Mouse (Mus musculus) spleen, postnatal 36 days (tissue): Measurements from ENCODE around the gene Olfr223.
"Not testable (repeated sequence)": the region's sequence is repeated elsewhere in the genome, so short reads cannot be mapped to it uniquely, and the experiment has no call there.

Source experiments
- DNase-seq, 2 experiments: peaks; one replicate each; pipeline ENCODE4 v3.0.0; 2022; ENCODE audit warnings: low spot score in 2 of 2, mixed read lengths in 1 of 2

Gene Olfr223

GRCm38 (mm10) chr11:59596950-59597349 lies 3.9 kb upstream of the Olfr223 start:
- no peak for DNase-seq

DNA sequence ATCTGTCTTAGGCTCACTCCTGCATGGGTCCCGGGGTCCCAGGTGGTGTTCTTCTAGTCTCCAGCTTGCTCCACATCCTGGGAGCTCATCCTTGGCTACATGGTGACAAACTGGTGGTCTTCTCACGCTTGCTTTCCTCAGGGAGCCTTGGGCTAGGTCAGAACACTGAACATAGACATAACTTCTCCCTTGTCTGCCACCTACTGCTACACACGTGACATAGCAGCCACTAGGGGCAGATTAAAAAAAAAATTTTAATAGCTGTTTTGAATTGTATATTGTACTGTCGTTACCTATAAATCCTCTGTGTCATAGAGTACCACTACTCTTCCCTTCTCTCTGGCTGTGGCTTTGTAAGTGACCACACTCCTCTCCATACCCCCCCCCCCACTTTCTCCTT lies 3.0 kb upstream of the Olfr223 start:
- no peak for DNase-seq

GRCm38 (mm10) chr11:59589496-59589895 lies 3.6 kb downstream of the Olfr223 start:
- no peak for DNase-seq

- DNase-seq = no peak
Measured at GRCm38 (mm10) chr11:59584539-59584938, 8.6 kb downstream of the Olfr223 start.

DNA sequence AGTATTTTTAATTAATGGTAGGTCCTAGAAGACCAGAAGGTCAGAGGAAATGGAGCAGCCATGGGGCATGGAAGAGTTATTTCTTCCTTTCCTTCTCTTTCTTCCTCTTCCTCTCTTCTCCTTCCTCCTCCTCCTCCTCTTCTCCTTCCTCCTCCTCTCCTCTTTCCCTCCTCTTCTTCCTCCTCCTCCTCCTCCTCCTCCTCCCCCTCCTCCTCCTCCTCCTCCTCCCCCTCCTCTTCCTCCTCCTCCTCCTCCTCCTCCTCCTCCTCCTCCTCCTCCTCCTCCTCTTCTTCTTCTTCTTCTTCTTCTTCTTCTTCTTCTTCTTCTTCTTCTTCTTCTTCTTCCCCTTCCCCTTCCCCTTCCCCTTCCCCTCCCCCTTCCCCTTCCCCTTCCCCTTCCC lies 17.0 kb downstream of the Olfr223 start, which contains the start of gene Olfr222:
Gene Olfr222 (minus strand): TSS at position 101 of the 400 bp plus-strand sequence.
- DNase-seq = not testable (repeated sequence)

DNA sequence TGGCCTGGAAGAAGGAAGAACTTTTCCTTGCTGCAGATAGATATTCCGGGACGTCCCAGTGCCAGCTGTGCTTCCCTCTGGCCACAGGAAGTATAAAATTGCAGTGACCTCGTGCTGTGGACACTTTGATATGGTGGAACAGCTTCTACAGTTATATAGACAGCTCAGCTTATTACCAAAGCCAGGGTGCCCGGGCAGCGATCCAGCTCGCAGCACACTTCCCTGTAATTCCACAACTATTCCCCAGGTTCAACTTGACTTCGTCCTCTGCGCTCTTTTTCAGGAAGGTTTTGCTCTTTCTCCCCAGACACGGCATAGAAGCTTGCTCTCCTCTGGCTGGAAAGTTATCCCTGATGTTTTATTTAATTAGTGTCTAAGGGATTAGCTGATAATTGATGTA lies 17.4 kb downstream of the Olfr223 start:
- DNase-seq = no peak

DNA sequence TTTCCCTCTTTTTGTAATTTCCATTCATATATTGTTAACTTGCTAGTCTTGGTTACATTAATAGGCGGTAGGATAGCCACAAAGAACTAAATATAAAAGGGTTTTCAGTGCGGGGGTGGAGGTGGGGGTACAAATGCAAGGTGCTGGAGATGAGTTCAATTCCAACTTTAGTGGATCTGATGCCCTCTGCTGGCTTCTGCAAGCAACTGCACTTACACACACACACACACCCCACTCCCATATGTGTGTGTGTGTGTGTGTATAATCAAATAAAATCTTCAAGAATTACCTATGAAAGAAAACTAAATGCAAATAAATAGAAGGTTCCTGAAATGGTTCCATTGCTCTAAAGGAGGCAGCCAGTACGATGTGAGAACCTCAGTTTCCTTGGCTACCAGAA lies 23.8 kb downstream of the Olfr223 start:
- DNase-seq = no peak

GRCm38 (mm10) chr11:59562837-59563236 lies 30.3 kb downstream of the Olfr223 start:
- DNase-seq = no peak

- no peak for DNase-seq
Measured at GRCm38 (mm10) chr11:59562336-59562735, 30.8 kb downstream of the Olfr223 start.

GRCm38 (mm10) chr11:59560906-59561305 lies 32.2 kb downstream of the Olfr223 start:
- DNase-seq = no peak

- DNase-seq = no peak
Measured at GRCm38 (mm10) chr11:59554535-59554934, 38.6 kb downstream of the Olfr223 start.

DNA sequence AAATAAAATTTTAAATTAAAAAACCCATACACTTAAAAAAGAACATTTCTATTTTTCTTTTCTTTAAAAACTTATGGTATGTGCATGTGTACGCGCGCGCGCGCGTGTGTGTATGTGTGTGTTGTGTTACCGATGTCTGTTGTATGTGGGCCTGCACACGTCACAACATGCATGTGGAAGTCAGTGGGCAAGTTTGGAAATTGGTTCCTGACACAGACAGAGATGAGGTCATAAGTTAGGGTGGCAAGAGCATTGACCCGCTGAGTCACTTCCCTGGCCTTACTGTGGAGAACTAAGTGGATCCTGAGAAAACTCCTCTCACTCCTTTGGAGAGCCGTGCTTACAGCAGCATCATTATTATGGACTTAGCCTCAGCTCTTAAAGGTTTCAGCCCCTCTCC lies 39.0 kb downstream of the Olfr223 start:
- DNase-seq = no peak

GRCm38 (mm10) chr11:59544005-59544404 lies 49.1 kb downstream of the Olfr223 start:
- no peak for DNase-seq

DNA sequence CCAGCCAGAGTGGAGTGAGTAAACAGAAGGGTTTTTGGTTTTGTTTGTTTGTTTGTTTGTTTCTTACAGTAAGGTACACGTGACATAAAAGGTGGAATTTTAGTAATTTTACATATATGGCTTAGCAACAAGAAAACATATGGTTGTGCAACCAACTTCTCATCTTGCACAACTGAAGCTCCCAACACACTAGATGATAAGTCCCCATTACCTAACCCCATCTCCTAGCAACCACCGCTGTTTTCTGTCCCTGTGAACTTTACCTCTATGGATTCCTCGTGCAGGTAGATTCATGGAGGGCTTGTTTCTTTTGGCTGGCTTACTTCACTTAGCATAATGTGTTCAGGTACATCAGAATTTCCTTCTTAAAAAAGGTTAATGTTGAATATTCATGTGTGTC lies 49.7 kb downstream of the Olfr223 start:
- DNase-seq = no peak

GRCm38 (mm10) chr11:59542442-59542841 lies 50.6 kb downstream of the Olfr223 start:
- peak in 1 of 2 experiments; percentile 13 for DNase-seq

DNA sequence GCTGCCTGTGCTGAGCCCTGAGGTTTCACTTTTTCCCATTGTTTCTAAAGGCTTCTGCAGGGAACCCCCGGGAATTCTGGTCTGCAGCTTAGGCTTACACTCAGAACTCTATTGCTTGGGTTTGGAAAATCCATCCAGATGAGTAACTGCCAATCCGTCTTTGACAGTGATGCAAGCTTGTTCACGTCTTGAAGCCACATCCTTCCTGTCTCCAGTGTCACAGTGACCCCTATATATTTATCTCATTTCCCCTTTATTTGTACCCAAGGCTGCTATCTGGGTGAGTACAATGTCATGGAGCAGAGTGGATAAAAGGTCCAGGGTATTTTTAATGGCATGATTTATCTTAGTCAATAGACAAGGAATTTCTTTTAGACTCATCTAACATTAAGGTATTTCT lies 51.8 kb downstream of the Olfr223 start, which contains the start of gene Nlrp3:
Gene Nlrp3 (plus strand): TSS at position 245 of the 400 bp plus-strand sequence.
- DNase-seq = peak in 1 of 2 experiments; percentile 12

- no peak for DNase-seq
Measured at GRCm38 (mm10) chr11:59540123-59540522, 53.0 kb downstream of the Olfr223 start.
